Mouse (Mus musculus) megakaryocyte, embryonic 14.5 days (primary cell): ENCODE measurements around the gene Cort. TPM values are rescaled to one million over a fixed set of nuclear protein-coding genes. Genes with fewer than 3 reads are reported as not detected.
A peak's percentile ranks its signal among the peaks of the same experiment; 100 is the strongest.
"Not testable (repeated sequence)": the region's sequence is repeated elsewhere in the genome, so short reads cannot be mapped to it uniquely, and the experiment has no call there.

Experiments used
- H3K27me3 ChIP-seq: replicated peaks from 2 replicates; pipeline ENCODE3; 2012; ENCODE audit warnings: inconsistent platforms
- H3K36me3 ChIP-seq: replicated peaks from 2 replicates; pipeline ENCODE3; 2012; ENCODE audit warnings: low read length, inconsistent platforms, mixed read lengths
- H3K4me1 ChIP-seq: 2 replicates; pipeline ENCODE4 v1.6.1; 2012; ENCODE audit warnings: inconsistent platforms
- H3K4me3 ChIP-seq: replicated peaks from 2 replicates; pipeline ENCODE3; 2012; ENCODE audit warnings: moderate library complexity, mild to moderate bottlenecking, inconsistent platforms
- H3K9me3 ChIP-seq: 2 replicates; pipeline ENCODE4 v1.6.1; 2012; ENCODE audit warnings: inconsistent platforms
- FLI1 ChIP-seq: IDR thresholded peaks from 2 replicates; pipeline ENCODE4 v1.6.1; 2012; ENCODE audit warnings: low read length, inconsistent platforms, mixed read lengths
- GATA1 ChIP-seq: IDR thresholded peaks from 3 replicates; pipeline ENCODE4 v1.6.1; 2012; ENCODE audit warnings: mixed read lengths, low read length, inconsistent platforms, borderline replicate concordance
- polyA plus RNA-seq: library from polyadenylated mRNA; stranded (reverse); fragments of >175 nt; gene quantifications from 2 replicates; pipeline ENCODE4 v1.2.3, GENCODE M21; 2012; ENCODE audit warnings: low replicate concordance; ENCODE audit not compliant: insufficient read depth

Cort gene
- 3.4 TPM in 1 of 2 replicates, not detected in the other for polyA plus RNA-seq

DNA sequence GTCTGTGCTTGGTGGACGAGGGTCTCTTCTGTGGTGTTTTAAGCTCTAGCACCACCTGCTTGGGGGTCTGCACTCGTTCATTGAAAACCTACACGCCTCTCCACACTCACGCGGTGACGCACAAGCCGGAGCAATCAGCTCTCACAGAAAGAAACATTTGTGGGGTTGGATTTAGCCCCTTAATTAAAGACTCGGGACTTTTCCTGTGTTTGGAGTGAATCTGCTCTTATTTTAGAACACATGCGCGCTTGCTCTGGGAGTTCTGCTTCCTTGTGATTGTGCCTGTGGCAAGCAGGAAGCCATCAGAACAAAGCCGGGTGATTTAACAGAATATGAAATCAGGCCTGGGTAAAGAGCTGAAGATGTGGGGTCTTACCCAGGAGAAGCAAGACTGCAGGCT, at the start of gene Cort:
Gene Cort (minus strand): TSS at position 101 of the 400 bp plus-strand sequence.
- peaks cover 16% of the 10 kb centered on the region for H3K4me1 ChIP-seq
- no peak within 1 kb of the TSS for H3K4me3 ChIP-seq
- no peak for TF ChIP-seq FLI1
- no peak for TF ChIP-seq GATA1
- H3K9me3 ChIP-seq, result no peaks in the 10 kb centered on the region
- H3K27me3 ChIP-seq, result no peaks in the 10 kb centered on the region
- peaks cover 50% of the 10 kb centered on the region for H3K36me3 ChIP-seq

DNA sequence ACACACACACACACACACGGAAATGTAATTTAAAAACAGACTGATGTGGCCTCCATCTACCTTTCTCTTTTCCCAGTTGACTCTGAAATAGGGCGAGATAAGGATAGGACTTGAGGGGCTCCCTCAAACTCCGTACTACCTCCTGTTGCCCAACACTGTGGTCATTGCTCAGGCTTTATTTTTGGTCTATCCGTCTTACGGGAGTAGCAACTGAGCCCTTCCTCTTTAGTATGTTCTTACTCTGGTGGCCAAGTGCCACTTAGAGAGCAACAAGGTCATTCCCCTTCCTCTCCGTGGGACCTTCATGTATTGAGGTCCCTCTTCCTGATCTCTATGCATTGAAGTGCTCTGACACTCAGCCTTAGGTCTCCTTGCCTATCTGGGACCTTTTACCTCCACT, 47.1 kb upstream of the Cort start:
- Histone ChIP-seq H3K27me3 (peaks cover 2% of the 10 kb centered on the region), H3K4me3 (no peak overlapping the region), H3K9me3 (no peaks in the 10 kb centered on the region), H3K4me1 (peaks cover 55% of the 10 kb centered on the region), H3K36me3 (no peaks in the 10 kb centered on the region)
- TF ChIP-seq FLI1 (no peak), GATA1 (no peak)

- peaks cover 63% of the 10 kb centered on the region for H3K4me1 ChIP-seq
- no peaks in the 10 kb centered on the region for H3K9me3 ChIP-seq
- TF ChIP-seq GATA1, result no peak
- no peak for TF ChIP-seq FLI1
- no peaks in the 10 kb centered on the region for H3K36me3 ChIP-seq
- H3K27me3 ChIP-seq, result peaks cover 2% of the 10 kb centered on the region
- H3K4me3 ChIP-seq, result no peak overlapping the region
Measured at GRCm38 (mm10) chr4:149172666-149173065, 46.1 kb upstream of the Cort start.

- H3K4me3 ChIP-seq, result no peak overlapping the region
- peaks cover 64% of the 10 kb centered on the region for H3K4me1 ChIP-seq
- H3K27me3 ChIP-seq, result peaks cover 2% of the 10 kb centered on the region
- H3K36me3 ChIP-seq, result no peaks in the 10 kb centered on the region
- TF ChIP-seq FLI1 (no peak), GATA1 (no peak)
- H3K9me3 ChIP-seq, result no peaks in the 10 kb centered on the region
Measured at GRCm38 (mm10) chr4:149172083-149172482, 45.5 kb upstream of the Cort start.

DNA sequence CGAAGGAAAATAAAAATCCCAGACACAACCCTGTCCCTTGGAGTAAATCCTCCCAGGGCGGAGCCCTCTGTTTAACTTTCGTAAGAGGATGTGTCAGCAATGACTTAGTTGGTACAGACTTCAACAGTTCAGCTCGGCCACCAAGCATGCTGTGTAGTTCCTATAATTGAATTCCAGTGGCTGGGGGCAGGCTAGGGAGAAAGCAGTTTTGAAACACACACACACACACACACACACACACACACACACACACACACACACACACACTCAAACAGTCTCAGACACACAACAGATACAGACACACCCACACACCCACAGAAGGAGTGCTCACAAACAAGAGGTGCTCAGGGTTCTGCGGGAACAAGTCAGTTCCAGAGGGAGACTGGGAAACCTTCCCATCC, 45.0 kb upstream of the Cort start:
- no peak for TF ChIP-seq FLI1
- TF ChIP-seq GATA1, result no peak
- Histone ChIP-seq H3K9me3 (no peaks in the 10 kb centered on the region), H3K36me3 (no peaks in the 10 kb centered on the region), H3K4me1 (peaks cover 64% of the 10 kb centered on the region), H3K27me3 (peaks cover 2% of the 10 kb centered on the region), H3K4me3 (no peak overlapping the region)

DNA sequence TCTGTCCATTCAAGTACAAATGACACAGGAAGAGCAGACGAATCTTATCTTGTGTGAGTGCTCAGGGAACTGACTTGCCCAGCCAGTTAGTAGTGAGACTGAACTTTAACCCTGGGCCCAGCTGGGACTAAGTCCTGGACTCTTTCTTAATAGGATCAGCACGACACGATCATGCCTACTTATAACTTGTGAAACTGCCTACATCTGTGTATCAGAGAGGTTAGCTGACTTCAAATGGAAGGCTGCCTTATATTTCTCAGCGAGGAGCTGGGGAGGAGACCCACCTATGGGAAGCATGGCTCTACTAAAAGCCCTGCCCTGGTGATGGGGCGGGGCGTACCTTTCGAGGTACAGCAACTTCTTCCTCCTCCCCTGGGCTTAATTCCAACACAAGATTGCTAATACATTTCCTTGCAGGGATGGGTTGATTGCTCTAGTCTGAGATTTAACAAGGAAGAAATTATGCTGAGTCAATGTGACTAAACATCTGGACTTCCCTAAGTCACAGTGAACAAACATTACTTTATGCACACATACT, 43.9 kb upstream of the Cort start:
- H3K9me3 ChIP-seq, result no peaks in the 10 kb centered on the region
- H3K4me3 ChIP-seq, result peak overlapping the region; percentile 73
- TF ChIP-seq GATA1, result no peak
- no peak for TF ChIP-seq FLI1
- H3K4me1 ChIP-seq, result peaks cover 72% of the 10 kb centered on the region
- H3K27me3 ChIP-seq, result peaks cover 2% of the 10 kb centered on the region
- peaks cover under 1% of the 10 kb centered on the region for H3K36me3 ChIP-seq

DNA sequence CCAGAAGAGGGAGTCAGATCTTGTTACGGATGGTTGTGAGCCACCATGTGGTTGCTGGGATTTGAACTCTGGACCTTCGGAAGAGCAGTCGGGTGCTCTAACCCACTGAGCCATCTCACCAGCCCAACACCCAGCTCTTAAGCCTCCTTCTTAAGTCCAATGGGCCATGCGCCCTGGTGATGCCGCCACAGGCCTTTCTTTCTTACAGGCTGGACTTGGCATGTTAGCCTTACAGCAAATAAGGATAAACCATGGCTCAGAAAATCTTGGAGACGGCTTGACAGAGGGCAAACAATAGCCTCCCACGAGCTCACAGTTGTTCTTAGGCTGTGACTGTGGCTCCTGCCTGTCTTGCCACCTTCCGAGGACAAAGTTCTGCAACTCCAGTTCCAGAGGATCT, 43.4 kb upstream of the Cort start:
- not testable (repeated sequence) for H3K36me3 ChIP-seq, H3K27me3 ChIP-seq, H3K9me3 ChIP-seq
- peak overlapping the region; percentile 73 for H3K4me3 ChIP-seq
- peaks cover 74% of the 10 kb centered on the region for H3K4me1 ChIP-seq

- H3K4me3 ChIP-seq, result peak overlapping the region; percentile 99
- no peaks in the 10 kb centered on the region for H3K9me3 ChIP-seq
- peaks cover 25% of the 10 kb centered on the region for H3K36me3 ChIP-seq
- H3K27me3 ChIP-seq, result no peaks in the 10 kb centered on the region
- H3K4me1 ChIP-seq, result peaks cover 81% of the 10 kb centered on the region
- TF ChIP-seq GATA1, result no peak
- TF ChIP-seq FLI1, result no peak
Measured at GRCm38 (mm10) chr4:149168016-149168415, 41.5 kb upstream of the Cort start.

DNA sequence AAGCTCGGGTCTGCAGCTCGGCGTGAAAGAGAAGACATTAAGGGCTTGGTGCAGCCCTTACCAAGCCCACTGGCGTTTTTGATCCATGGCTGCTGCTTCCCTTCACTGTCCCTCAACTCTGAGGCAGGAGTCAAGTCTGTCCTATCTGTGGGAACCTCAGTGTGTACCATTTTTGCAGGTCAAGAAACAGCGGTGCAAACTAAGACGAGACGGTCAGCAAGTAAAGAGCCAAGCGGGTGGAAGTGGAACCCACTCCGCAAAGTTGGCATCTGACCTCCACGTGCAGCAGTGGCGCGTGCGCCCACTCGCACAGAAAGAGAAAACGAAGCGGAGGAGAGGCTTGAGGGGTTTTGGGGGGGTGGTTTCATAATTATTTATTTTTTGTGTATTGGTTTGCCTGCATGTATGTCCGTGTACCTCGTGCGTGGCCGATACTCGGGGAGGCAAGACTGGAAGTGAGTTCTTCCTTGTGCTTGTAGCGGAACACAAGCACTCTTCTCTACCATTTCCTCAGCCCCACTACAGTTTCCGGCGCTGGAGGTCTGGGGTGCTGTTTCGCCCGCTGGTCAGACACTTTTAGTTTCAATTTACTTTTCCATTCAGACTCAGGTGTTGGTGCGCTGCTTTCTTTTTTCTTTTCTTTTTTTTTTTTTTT, 40.5 kb upstream of the Cort start:
- TF ChIP-seq FLI1, result no peak
- no peak for TF ChIP-seq GATA1
- no peaks in the 10 kb centered on the region for H3K9me3 ChIP-seq
- peaks cover 73% of the 10 kb centered on the region for H3K4me1 ChIP-seq
- no peaks in the 10 kb centered on the region for H3K27me3 ChIP-seq
- peaks cover 35% of the 10 kb centered on the region for H3K36me3 ChIP-seq
- peak overlapping the region; percentile 99 for H3K4me3 ChIP-seq

DNA sequence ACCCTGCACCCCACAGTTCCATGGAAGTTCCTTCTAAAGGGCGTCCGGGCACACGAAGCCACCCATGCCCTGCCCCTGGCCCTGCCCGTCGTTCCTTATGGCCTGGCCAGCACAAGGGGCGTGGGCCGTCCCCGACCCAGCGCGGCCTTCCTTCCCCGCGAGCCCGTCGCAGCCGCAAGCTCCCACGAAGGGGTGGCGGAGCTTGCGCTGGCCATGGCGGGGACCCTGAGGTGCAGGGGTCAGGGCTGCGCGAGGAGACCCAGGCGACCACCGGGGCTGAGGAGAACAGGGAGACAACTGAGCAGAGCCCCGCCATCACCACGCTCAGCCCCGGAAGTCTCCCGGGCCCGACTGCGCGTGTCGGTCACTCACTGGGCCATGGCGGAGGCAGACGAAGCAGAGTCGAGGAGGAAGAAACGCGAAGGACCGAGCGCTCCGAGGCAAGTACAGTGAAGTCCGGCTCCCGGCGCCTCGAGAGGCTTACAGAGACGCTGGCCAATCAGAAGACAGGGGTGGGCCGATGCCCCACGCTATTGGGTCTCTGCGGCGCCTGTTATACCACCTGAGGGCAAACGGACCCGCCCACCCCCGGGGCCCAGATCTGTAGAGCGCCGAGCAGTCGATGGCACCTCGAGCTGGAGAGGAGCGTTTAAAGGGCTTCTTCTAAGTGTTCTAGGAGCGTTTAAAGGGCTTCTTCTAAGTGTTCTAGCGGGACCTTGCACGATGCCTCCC, 39.8 kb upstream of the Cort start, which contains the start of gene Pgd:
Gene Pgd (minus strand): TSS at position 557 of the 732 bp plus-strand sequence.
- no peaks in the 10 kb centered on the region for H3K27me3 ChIP-seq
- peaks cover 42% of the 10 kb centered on the region for H3K36me3 ChIP-seq
- H3K4me1 ChIP-seq, result peaks cover 68% of the 10 kb centered on the region
- H3K4me3 ChIP-seq, result peak within 1 kb of the TSS; percentile 99
- TF ChIP-seq FLI1, result no peak
- no peak for TF ChIP-seq GATA1
- no peaks in the 10 kb centered on the region for H3K9me3 ChIP-seq
